Mouse (Mus musculus) forebrain, embryonic 16.5 days (tissue): Measurements from ENCODE around the gene Cdca3. TPM values are rescaled to one million over a fixed set of nuclear protein-coding genes. Genes with fewer than 3 reads are reported as not detected.

ENCODE experiments used
- ATAC-seq: fragments of 200-750 bp; cut with Nextera tagmentation; 2 replicates; pipeline ENCODE4 v1.8.0; 2017; ENCODE audit warnings: mild to moderate bottlenecking, moderate library complexity
- H3K27ac ChIP-seq: fragments of 300-500 bp; sonication (generic); 2 replicates; pipeline ENCODE4 v1.5.1; 2014; ENCODE audit warnings: low read length, control low read depth
- H3K27me3 ChIP-seq: fragments of 300-500 bp; sonication (generic); replicated peaks from 2 replicates; pipeline ENCODE4 v1.6.1; 2014; ENCODE audit warnings: low read length; ENCODE audit not compliant: control insufficient read depth, insufficient read depth
- H3K36me3 ChIP-seq: fragments of 300-500 bp; sonication (generic); 2 replicates; pipeline ENCODE4 v1.6.1; 2014; ENCODE audit not compliant: control insufficient read depth, insufficient read depth
- H3K4me1 ChIP-seq: fragments of 300-500 bp; sonication (generic); replicated peaks from 2 replicates; pipeline ENCODE4 v1.6.1; 2014; ENCODE audit warnings: low read length; ENCODE audit not compliant: control insufficient read depth, insufficient read depth
- H3K4me2 ChIP-seq: fragments of 300-500 bp; sonication (generic); 2 replicates; pipeline ENCODE4 v1.6.1; 2014; ENCODE audit warnings: mild to moderate bottlenecking, low read length, control low read depth
- H3K4me3 ChIP-seq: fragments of 300-500 bp; sonication (generic); replicated peaks from 2 replicates; pipeline ENCODE4 v1.5.1; 2014; ENCODE audit warnings: mild to moderate bottlenecking, low read length, control low read depth
- H3K9ac ChIP-seq: fragments of 300-500 bp; sonication (generic); replicated peaks from 2 replicates; pipeline ENCODE4 v1.6.1; 2014; ENCODE audit warnings: low read depth, low read length, control low read depth
- H3K9me3 ChIP-seq: fragments of 300-500 bp; sonication (generic); 2 replicates; pipeline ENCODE4 v1.6.1; 2016; ENCODE audit warnings: low read length; ENCODE audit not compliant: control insufficient read depth
- WGBS: fragments of 180-500 bp; shearing (Covaris S2); extraction: QIAGEN DNeasy Blood & Tissue Kit; methylation state at CpG from one replicate; pipeline ENCODE4 v1.1.7; 2014; 5-methylcytosine and 5-hydroxymethylcytosine counted together
- polyA plus RNA-seq: library from polyadenylated mRNA; unstranded; fragments of >200 nt; fragmentation: Nextera tagmentation; extraction: Ambion mirVana; gene quantifications from 2 replicates; pipeline ENCODE4 v1.2.1, GENCODE M21; 2015

The Cdca3 gene
- polyA plus RNA-seq, 1 experiment from 2014 or later = 76.7 TPM

GRCm38 (mm10) chr6:124840241-124841167, 11.2 kb downstream of the Cdca3 start, which contains the start of gene Gnb3:
TSS of gene Gnb3 (minus strand) at chr6:124840275.
- H3K4me2 ChIP-seq = no peak within 1 kb of the TSS
- no peaks in the 10 kb centered on the region for H3K9me3 ChIP-seq
- no peak within 1 kb of the TSS for H3K4me3 ChIP-seq
- H3K9ac ChIP-seq = peak within 1 kb of the TSS; percentile 25; the same call in 1 of the 2 replicates
- no peaks in the 10 kb centered on the region for H3K4me1 ChIP-seq
- ATAC-seq = no peak
- H3K27me3 ChIP-seq = no peaks in the 10 kb centered on the region
- H3K36me3 ChIP-seq = no peaks in the 10 kb centered on the region
- 25% methylated on average over 14 of the region's 15 CpGs for WGBS
- H3K27ac ChIP-seq = no peak within 1 kb of the TSS

- WGBS = 3% methylated on average over 9 of the region's 9 CpGs
- H3K4me2 ChIP-seq = 0 out of 2 replicates have a peak overlapping the region, but pooled peaks have one; percentile 5
- peaks cover 2% of the 10 kb centered on the region for H3K4me1 ChIP-seq
- H3K27ac ChIP-seq = 0 out of 2 replicates have a peak overlapping the region, but pooled peaks have one; percentile 7
- no peaks in the 10 kb centered on the region for H3K36me3 ChIP-seq
- H3K4me3 ChIP-seq = no peak overlapping the region
- no peaks in the 10 kb centered on the region for H3K27me3 ChIP-seq
- peak; percentile 89 for ATAC-seq
- no peaks in the 10 kb centered on the region for H3K9me3 ChIP-seq
- peak overlapping the region; percentile 16 for H3K9ac ChIP-seq
Observed at GRCm38 (mm10) chr6:124847305-124847704, 18.0 kb downstream of the Cdca3 start.

- Histone ChIP-seq H3K27me3 (no peaks in the 10 kb centered on the region), H3K9me3 (no peaks in the 10 kb centered on the region), H3K4me2 (no peak overlapping the region), H3K4me1 (peaks cover 2% of the 10 kb centered on the region), H3K9ac (no peak overlapping the region), H3K36me3 (peaks cover 5% of the 10 kb centered on the region; the same call in 1 of the 2 replicates), H3K4me3 (no peak overlapping the region), H3K27ac (no peak overlapping the region)
- no peak for ATAC-seq
- WGBS = 68% methylated on average over 8 of the region's 8 CpGs
Observed at GRCm38 (mm10) chr6:124850535-124850934, 21.2 kb downstream of the Cdca3 start.

DNA sequence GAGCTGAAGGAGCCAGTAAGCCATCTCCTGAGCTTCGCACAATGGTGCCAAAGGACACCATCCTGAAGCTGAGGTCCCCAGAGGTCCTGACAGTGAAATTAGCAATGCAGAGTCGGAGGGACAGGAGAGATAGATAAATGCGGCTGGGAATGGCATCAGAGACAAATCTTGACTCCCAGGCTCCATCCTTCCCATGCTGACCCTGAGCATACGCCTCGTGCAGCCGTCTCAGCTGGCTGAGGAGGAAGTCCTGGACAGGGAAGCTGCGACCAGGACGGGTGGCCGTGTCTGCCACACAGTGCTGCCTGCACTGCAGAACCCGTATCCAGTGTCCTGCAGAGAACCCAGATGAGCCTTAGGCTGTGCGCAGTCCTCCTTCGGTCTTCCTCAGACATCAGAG, 25.3 kb downstream of the Cdca3 start:
- Histone ChIP-seq H3K27me3 (no peaks in the 10 kb centered on the region), H3K9me3 (no peaks in the 10 kb centered on the region), H3K27ac (no peak overlapping the region), H3K36me3 (peaks cover 5% of the 10 kb centered on the region; the same call in 1 of the 2 replicates), H3K4me3 (no peak overlapping the region), H3K9ac (no peak overlapping the region), H3K4me2 (no peak overlapping the region), H3K4me1 (peaks cover 25% of the 10 kb centered on the region)
- no peak for ATAC-seq
- 78% methylated on average over 12 of the region's 12 CpGs for WGBS

GRCm38 (mm10) chr6:124856321-124856720, 27.0 kb downstream of the Cdca3 start:
- Histone ChIP-seq H3K9ac (peak overlapping the region; percentile 97), H3K27me3 (no peaks in the 10 kb centered on the region), H3K4me2 (peak overlapping the region; percentile 72), H3K9me3 (no peaks in the 10 kb centered on the region), H3K36me3 (peaks cover 5% of the 10 kb centered on the region; the same call in 1 of the 2 replicates), H3K4me1 (peaks cover 41% of the 10 kb centered on the region), H3K27ac (peak overlapping the region; percentile 98), H3K4me3 (peak overlapping the region; percentile 76)
- 6% methylated on average over 14 of the region's 14 CpGs for WGBS
- ATAC-seq = peak; percentile 56

DNA sequence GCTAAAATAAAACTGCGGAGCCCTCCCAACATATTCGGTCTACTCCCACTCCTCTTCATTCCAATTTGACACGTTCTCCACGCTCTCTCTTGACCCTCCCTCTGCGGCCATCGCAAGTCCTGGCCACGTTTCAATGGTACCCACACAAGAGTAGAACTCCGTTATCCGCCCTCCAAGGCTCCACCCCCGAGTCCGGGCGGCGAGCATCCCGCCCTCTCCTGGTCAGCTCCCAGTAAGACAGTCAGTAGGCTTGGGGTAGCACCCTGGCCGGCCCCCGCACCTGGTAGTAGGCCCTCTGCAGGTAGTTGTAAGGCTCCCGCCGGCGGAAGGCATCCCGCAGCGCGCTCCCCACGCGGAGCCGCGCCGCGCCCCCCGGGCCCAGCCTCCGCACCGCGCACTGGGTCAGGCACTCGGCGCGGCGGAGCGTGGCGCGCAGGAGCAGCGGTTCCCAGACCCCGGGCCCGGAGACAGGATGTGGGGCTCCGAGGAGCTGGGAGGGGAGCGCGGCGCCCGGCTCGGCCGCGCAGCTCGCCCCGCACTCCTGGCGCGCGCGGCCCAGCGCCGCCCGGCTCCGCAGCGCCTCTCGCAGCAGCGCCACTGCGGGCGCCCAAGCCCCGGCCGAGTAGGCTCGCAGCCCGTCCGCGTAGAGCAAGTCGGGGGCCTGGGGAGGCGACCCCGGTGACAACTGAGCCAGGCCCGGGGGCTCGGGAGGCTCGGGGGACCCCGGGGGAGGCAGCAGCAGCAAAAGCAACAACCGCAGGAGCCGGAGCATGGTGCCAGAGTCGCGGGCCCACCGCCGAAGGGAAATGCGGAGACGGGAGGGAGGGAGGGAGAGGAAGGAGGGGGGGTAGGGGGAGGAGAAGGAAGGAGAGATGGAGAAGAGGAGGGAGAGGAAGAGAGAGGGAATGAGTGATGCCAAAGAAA, 27.8 kb downstream of the Cdca3 start, which contains the start of gene P3h3:
P3h3 (minus strand) TSS at position 837 of the 924 bp plus-strand sequence.
- Histone ChIP-seq H3K4me2 (peak within 1 kb of the TSS; percentile 72), H3K27me3 (no peaks in the 10 kb centered on the region), H3K9me3 (no peaks in the 10 kb centered on the region), H3K9ac (peak within 1 kb of the TSS; percentile 97), H3K4me1 (peaks cover 49% of the 10 kb centered on the region), H3K27ac (peak within 1 kb of the TSS; percentile 98), H3K4me3 (peak within 1 kb of the TSS; percentile 76), H3K36me3 (peaks cover 5% of the 10 kb centered on the region; the same call in 1 of the 2 replicates)
- WGBS = under 1% methylated on average over 79 of the region's 86 CpGs
- peak; percentile 86 for ATAC-seq

GRCm38 (mm10) chr6:124857840-124858530, 28.6 kb downstream of the Cdca3 start:
- peaks cover 57% of the 10 kb centered on the region for H3K4me1 ChIP-seq
- peaks cover 5% of the 10 kb centered on the region; the same call in 1 of the 2 replicates for H3K36me3 ChIP-seq
- no peaks in the 10 kb centered on the region for H3K9me3 ChIP-seq
- peak overlapping the region; percentile 98 for H3K27ac ChIP-seq
- H3K9ac ChIP-seq = peak overlapping the region; percentile 97
- 25% methylated on average over 26 of the region's 26 CpGs for WGBS
- H3K27me3 ChIP-seq = no peaks in the 10 kb centered on the region
- peak overlapping the region; percentile 72 for H3K4me2 ChIP-seq
- no peak for ATAC-seq
- H3K4me3 ChIP-seq = peak overlapping the region; percentile 76

GRCm38 (mm10) chr6:124858561-124859318, 29.4 kb downstream of the Cdca3 start:
- no peak overlapping the region for H3K27ac ChIP-seq
- no peak overlapping the region for H3K4me3 ChIP-seq
- no peaks in the 10 kb centered on the region for H3K9me3 ChIP-seq
- no peak for ATAC-seq
- H3K36me3 ChIP-seq = 0 out of 2 replicates have a peak, but pooled peaks cover 1% of the 10 kb centered on the region
- H3K4me1 ChIP-seq = peaks cover 59% of the 10 kb centered on the region
- 86% methylated on average over 26 of the region's 28 CpGs for WGBS
- H3K9ac ChIP-seq = no peak overlapping the region; the same call in 1 of the 2 replicates
- no peaks in the 10 kb centered on the region for H3K27me3 ChIP-seq
- no peak overlapping the region for H3K4me2 ChIP-seq
